Mouse (Mus musculus) MEL (cell line): Measurements from ENCODE around the gene Abcb6. TPM values are rescaled to one million over a fixed set of nuclear protein-coding genes. Genes with fewer than 3 reads are reported as not detected.

ENCODE experiments used
- DNase-seq: peaks from one replicate; pipeline ENCODE4 v3.0.0; 2011; ENCODE audit warnings: low read depth, low spot score
- H3K27ac ChIP-seq: 2 replicates; pipeline ENCODE4 v1.5.1; 2012; ENCODE audit warnings: low read depth, mild to moderate bottlenecking, control low read depth, low read length, moderate library complexity; ENCODE audit not compliant: control insufficient read depth
- H3K27me3 ChIP-seq, 2 experiments: fragments of 150-350 bp in 1 of 2; sonication (generic) in 1 of 2; 2 replicates each; pipeline ENCODE4 v1.6.1; 2012; ENCODE audit warnings: low read length in 2 of 2, mild to moderate bottlenecking in 2 of 2, improper control_type of control experiment in 1 of 2, moderate library complexity in 1 of 2; ENCODE audit not compliant: insufficient read depth in 2 of 2, control insufficient read depth in 1 of 2
- H3K36me3 ChIP-seq, 2 experiments: 2 replicates each; pipeline ENCODE4 v1.6.1; 2012 to 2014; ENCODE audit warnings: low read length in 2 of 2, improper control_type of control experiment in 1 of 2, inconsistent platforms in 1 of 2, mild to moderate bottlenecking in 1 of 2; ENCODE audit not compliant: insufficient read depth in 2 of 2, control insufficient read depth in 1 of 2
- H3K4me1 ChIP-seq, 2 experiments: fragments of 150-350 bp in 1 of 2; sonication (generic) in 1 of 2; 2 replicates each; pipeline ENCODE4 v1.6.1; 2012; ENCODE audit warnings: low read length in 2 of 2, improper control_type of control experiment in 1 of 2, mild to moderate bottlenecking in 1 of 2; ENCODE audit not compliant: insufficient read depth in 2 of 2, control insufficient read depth in 1 of 2
- H3K4me3 ChIP-seq, 2 experiments: fragments of 150-350 bp in 1 of 2; sonication (generic) in 1 of 2; 2 replicates each; pipeline ENCODE4 v1.5.1; 2012; ENCODE audit warnings: low read depth in 2 of 2, low read length in 2 of 2, mild to moderate bottlenecking in 2 of 2, moderate library complexity in 2 of 2, control low read depth in 1 of 2, improper control_type of control experiment in 1 of 2; ENCODE audit not compliant: control insufficient read depth in 1 of 2, insufficient read depth in 1 of 2
- H3K79me2 ChIP-seq: 2 replicates; pipeline ENCODE4 v1.6.1; 2012; ENCODE audit warnings: mild to moderate bottlenecking, low read length, moderate library complexity; ENCODE audit not compliant: control insufficient read depth, poor library complexity, insufficient read depth
- H3K9ac ChIP-seq: 2 replicates; pipeline ENCODE4 v1.6.1; 2012; ENCODE audit warnings: low read depth, mild to moderate bottlenecking, control low read depth, low read length, moderate library complexity; ENCODE audit not compliant: control insufficient read depth, poor library complexity, severe bottlenecking
- H3K9me3 ChIP-seq: fragments of 150-350 bp; sonication (generic); replicated peaks from 2 replicates; pipeline ENCODE4 v1.6.1; 2012; ENCODE audit warnings: mild to moderate bottlenecking, low read length, improper control_type of control experiment, moderate library complexity; ENCODE audit not compliant: insufficient read depth
- EP300 ChIP-seq, 2 experiments: IDR thresholded peaks; 2 replicates each; pipeline ENCODE4 v1.6.1; 2011; ENCODE audit warnings: improper control_type of control experiment in 2 of 2, low read length in 2 of 2, low read depth in 1 of 2, mild to moderate bottlenecking in 1 of 2
- ETS1 ChIP-seq: IDR thresholded peaks from 2 replicates; pipeline ENCODE4 v1.6.1; 2012; ENCODE audit warnings: low read depth, mild to moderate bottlenecking, inconsistent platforms, low read length, improper control_type of control experiment, moderate library complexity
- GABPA ChIP-seq: IDR thresholded peaks from 2 replicates; pipeline ENCODE4 v1.6.1; 2012; ENCODE audit warnings: low read depth, mild to moderate bottlenecking, inconsistent platforms, low read length, improper control_type of control experiment, moderate library complexity
- GATA1 ChIP-seq: IDR thresholded peaks from 2 replicates; pipeline ENCODE4 v1.6.1; 2011; ENCODE audit warnings: low read depth, low read length, improper control_type of control experiment
- HCFC1 ChIP-seq: IDR thresholded peaks from 2 replicates; pipeline ENCODE4 v1.6.1; 2012; ENCODE audit warnings: low read depth, mild to moderate bottlenecking, inconsistent platforms, low read length, improper control_type of control experiment, moderate library complexity
- MAFK ChIP-seq: IDR thresholded peaks from 2 replicates; pipeline ENCODE4 v1.6.1; 2011; ENCODE audit warnings: low read depth, mild to moderate bottlenecking, low read length, improper control_type of control experiment, borderline replicate concordance
- MAX ChIP-seq: IDR thresholded peaks from 2 replicates; pipeline ENCODE4 v1.6.1; 2011; ENCODE audit warnings: low read length, improper control_type of control experiment
- MAZ ChIP-seq: IDR thresholded peaks from 2 replicates; pipeline ENCODE4 v1.6.1; 2012; ENCODE audit warnings: low read depth, mild to moderate bottlenecking, inconsistent platforms, low read length, improper control_type of control experiment
- MEF2A ChIP-seq: IDR thresholded peaks from 2 replicates; pipeline ENCODE4 v1.6.1; 2014; ENCODE audit warnings: low read depth, mild to moderate bottlenecking, inconsistent platforms, low read length, improper control_type of control experiment; ENCODE audit not compliant: poor library complexity, insufficient replicate concordance, severe bottlenecking; ENCODE audit errors: extremely low read depth
- MXI1 ChIP-seq: IDR thresholded peaks from 2 replicates; pipeline ENCODE4 v1.6.1; 2011; ENCODE audit warnings: mild to moderate bottlenecking, low read depth, low read length, improper control_type of control experiment
- MYB ChIP-seq: IDR thresholded peaks from 2 replicates; pipeline ENCODE4 v1.6.1; 2011; ENCODE audit warnings: mild to moderate bottlenecking, low read depth, low read length, improper control_type of control experiment
- MYC ChIP-seq: IDR thresholded peaks from 2 replicates; pipeline ENCODE4 v1.6.1; 2011; ENCODE audit warnings: low read depth, mild to moderate bottlenecking, low read length, improper control_type of control experiment, moderate library complexity
- NRF1 ChIP-seq: IDR thresholded peaks from 2 replicates; pipeline ENCODE4 v1.6.1; 2014; ENCODE audit warnings: low read depth, mild to moderate bottlenecking, inconsistent platforms, low read length, improper control_type of control experiment, moderate library complexity; ENCODE audit not compliant: poor library complexity, insufficient read depth, severe bottlenecking
- POLR2A ChIP-seq, 2 experiments: IDR thresholded peaks; 2 replicates each; pipeline ENCODE4 v1.6.1; 2011 to 2012; ENCODE audit warnings: low read length in 2 of 2, mild to moderate bottlenecking in 2 of 2, control low read depth in 1 of 2, improper control_type of control experiment in 1 of 2, low read depth in 1 of 2, moderate library complexity in 1 of 2; ENCODE audit not compliant: control insufficient read depth in 1 of 2, insufficient read depth in 1 of 2, poor library complexity in 1 of 2
- RAD21 ChIP-seq: IDR thresholded peaks from 2 replicates; pipeline ENCODE4 v1.6.1; 2011; ENCODE audit warnings: mild to moderate bottlenecking, low read depth, low read length, improper control_type of control experiment
- RCOR1 ChIP-seq: IDR thresholded peaks from 2 replicates; pipeline ENCODE4 v1.6.1; 2012; ENCODE audit warnings: low read depth, mild to moderate bottlenecking, inconsistent platforms, low read length, improper control_type of control experiment
- SIN3A ChIP-seq: IDR thresholded peaks from 2 replicates; pipeline ENCODE4 v1.6.1; 2012; ENCODE audit warnings: low read length, improper control_type of control experiment, inconsistent platforms
- TAL1 ChIP-seq: IDR thresholded peaks from 2 replicates; pipeline ENCODE4 v1.6.1; 2012; ENCODE audit warnings: mild to moderate bottlenecking, inconsistent platforms, low read length, moderate library complexity, mixed read lengths
- TCF12 ChIP-seq: IDR thresholded peaks from 2 replicates; pipeline ENCODE4 v1.6.1; 2014; ENCODE audit warnings: low read depth, mild to moderate bottlenecking, inconsistent platforms, low read length, improper control_type of control experiment, moderate library complexity
- USF2 ChIP-seq, 2 experiments: IDR thresholded peaks; 2 replicates each; pipeline ENCODE4 v1.6.1; 2011 to 2012; ENCODE audit warnings: improper control_type of control experiment in 2 of 2, low read length in 2 of 2, borderline replicate concordance in 1 of 2, inconsistent platforms in 1 of 2, low read depth in 1 of 2, mild to moderate bottlenecking in 1 of 2; ENCODE audit not compliant: insufficient read depth in 1 of 2
- ZKSCAN1 ChIP-seq: IDR thresholded peaks from 2 replicates; pipeline ENCODE4 v1.6.1; 2012; ENCODE audit warnings: low read depth, mild to moderate bottlenecking, inconsistent platforms, low read length, improper control_type of control experiment, moderate library complexity
- polyA plus RNA-seq, 2 experiments: library from polyadenylated mRNA; stranded (reverse) in 1 of 2; unstranded in 1 of 2; fragments of >175 nt in 1 of 2; fragments of >200 nt in 1 of 2; gene quantifications; 2 replicates each; pipeline versions ENCODE4 v1.2.1 to v1.2.4; 2012; ENCODE audit warnings: low replicate concordance in 2 of 2, low read depth in 1 of 2; ENCODE audit not compliant: insufficient read length in 2 of 2, insufficient read depth in 1 of 2, missing spikeins in 1 of 2
- total RNA-seq: library from RNA; depleted of rRNA; stranded (reverse); fragments of 300-350 nt; gene quantifications from 2 replicates; pipeline ENCODE4 v1.2.3, GENCODE M21; 2012

Abcb6 gene
- total and polyA plus RNA-seq, 3 experiments: 73.5 to 84.4 TPM; not detected in 1

DNA sequence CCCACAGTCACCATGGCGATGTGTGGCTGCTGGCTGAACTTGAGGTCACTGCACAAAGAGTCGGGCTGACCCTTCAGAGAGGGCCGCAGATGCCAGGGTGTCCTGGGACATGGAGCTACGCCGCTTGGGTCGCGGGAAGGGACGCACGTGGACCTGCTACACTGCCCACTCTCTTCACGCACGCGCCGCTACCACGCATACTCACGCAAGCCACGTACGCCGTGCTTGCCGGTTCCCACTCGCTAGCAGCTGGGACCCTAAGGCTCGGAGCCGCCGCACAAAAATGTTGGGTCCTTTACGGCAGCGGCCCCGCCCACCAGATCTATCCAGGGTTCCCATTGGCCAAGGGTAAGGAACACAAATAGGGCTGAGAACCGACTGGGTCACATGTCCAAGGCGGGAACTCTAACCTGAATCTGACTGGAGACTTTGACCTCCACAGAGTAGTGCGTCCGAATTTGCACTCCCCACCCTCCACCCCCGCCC, at the start of gene Abcb6 (continued):
- TF ChIP-seq MAZ (no peak), USF2 (IDR thresholded peaks at IDR 0.05; ENCODE audit: borderline replicate concordance in 1 of 2, insufficient read depth in 1 of 2, low read depth in 1 of 2, low read length in 2 of 2) (peak in 1 of 2 experiments; percentile 80; a peak in 2 of 4 replicates)

DNA sequence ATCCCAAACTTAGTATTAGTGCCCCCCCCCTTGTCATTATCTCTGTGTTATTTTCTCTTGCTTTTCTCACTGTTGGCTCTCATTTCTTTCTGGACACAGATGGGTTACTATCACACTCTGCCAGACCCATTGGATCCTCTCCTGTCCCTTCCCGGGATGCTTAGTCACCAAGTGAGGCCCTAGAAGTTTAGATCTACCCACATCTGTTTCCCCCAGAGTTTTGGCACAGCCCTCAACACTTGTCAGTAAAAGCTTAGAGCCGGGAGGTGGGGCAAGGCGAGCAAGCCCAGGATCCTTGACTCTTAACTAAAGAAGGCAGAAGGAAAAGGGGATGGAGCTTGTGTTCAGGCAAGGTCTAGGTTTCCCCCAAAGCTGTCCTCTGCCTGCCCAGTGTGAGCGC, 49.0 kb upstream of the Abcb6 start:
- Histone ChIP-seq H3K9ac (no peak overlapping the region), H3K4me1 (peaks cover 28 to 60% of the 10 kb centered on the region in 2 experiments), H3K9me3 (no peaks in the 10 kb centered on the region), H3K79me2 (no peaks in the 10 kb centered on the region), H3K27ac (peak overlapping the region; percentile 36), H3K27me3 (no peaks in the 10 kb centered on the region), H3K36me3 (peaks cover 0 to 51% of the 10 kb centered on the region in 2 experiments; a peak in 2 of 4 replicates), H3K4me3 (no peak overlapping the region)
- peak; percentile 88 to 91 for TF ChIP-seq EP300 (IDR thresholded peaks at IDR 0.05; ENCODE audit: low read depth in 1 of 2, low read length in 2 of 2)
- TF ChIP-seq MEF2A: no peak
- no peak for TF ChIP-seq MAFK
- peak; percentile 77 for TF ChIP-seq GATA1
- TF ChIP-seq TCF12: peak; percentile 90
- TF ChIP-seq TAL1: peak; percentile 93
- no peak for TF ChIP-seq POLR2A (IDR thresholded peaks at IDR 0.05; ENCODE audit: control insufficient read depth in 1 of 2, insufficient read depth in 1 of 2, low read depth in 1 of 2, low read length in 2 of 2, poor library complexity in 1 of 2)
- TF ChIP-seq SIN3A: peak; percentile 71; the same call in 1 of the 2 replicates
- 0 out of 2 replicates have a peak, but pooled peaks have one; percentile 15 for TF ChIP-seq NRF1
- TF ChIP-seq MXI1: peak; percentile 40; the same call in 1 of the 2 replicates
- no peak; the same call in 1 of the 2 replicates for TF ChIP-seq MYB
- TF ChIP-seq MYC: no peak
- TF ChIP-seq HCFC1: 0 out of 2 replicates have a peak, but pooled peaks have one; percentile 45
- TF ChIP-seq RCOR1: peak; percentile 75
- peak; percentile 90 for TF ChIP-seq ETS1
- TF ChIP-seq GABPA: no peak
- TF ChIP-seq MAX: no peak
- no peak for TF ChIP-seq RAD21
- TF ChIP-seq ZKSCAN1: no peak
- DNase-seq: peak; percentile 92
